8 mouse cellular contexts compared by ENCODE assay signal in the genomic region with DNA sequence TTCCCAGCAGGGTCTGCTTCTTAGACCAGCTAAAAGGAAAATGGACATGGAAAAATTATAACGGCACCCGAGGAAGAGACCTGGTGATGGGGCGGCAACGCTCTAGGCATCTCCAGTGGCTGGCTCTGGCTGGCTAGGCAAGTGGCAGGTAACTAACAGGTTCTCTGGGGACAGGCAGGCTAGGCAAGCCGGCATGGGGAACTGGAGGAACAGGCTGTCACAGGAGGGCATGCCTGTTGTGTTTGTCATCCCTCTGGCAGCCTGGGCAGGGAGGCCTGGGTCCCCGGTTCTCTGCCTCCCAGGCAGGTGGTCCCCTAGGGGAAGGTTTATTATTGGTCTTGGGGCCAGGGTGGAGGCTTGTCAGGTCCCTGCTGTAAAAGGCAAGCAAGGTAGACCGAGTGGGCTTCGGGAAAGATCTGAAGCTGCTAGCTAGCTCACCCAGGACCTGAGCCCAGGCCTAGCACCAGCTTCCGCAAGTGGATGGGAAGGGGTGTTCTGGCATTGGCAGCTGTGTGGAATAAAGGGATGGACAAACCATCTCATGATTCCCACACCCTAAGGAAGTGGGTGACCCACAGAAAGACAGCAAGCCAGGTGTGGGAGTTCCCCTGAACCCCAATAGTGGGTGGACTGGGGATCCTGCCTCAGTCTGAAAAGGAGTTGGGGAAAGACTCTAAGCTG. TPM values are rescaled to one million over a fixed set of nuclear protein-coding genes. Genes with fewer than 3 reads are reported as not detected.
A peak's percentile ranks its signal among the peaks of the same experiment; 100 is the strongest.
DNase-seq lines count a peak whose midpoint lies in the region; ATAC-seq lines count a peak whose summit lies in the region.

No protein-coding gene starts in this region.

- H3K4me1 ChIP-seq in liver, embryonic 15.5 days (replicated peaks): peaks cover 94% of the 10 kb centered on the region

- 62% methylated on average over 9 of the region's 9 CpGs for WGBS in liver, embryonic 15.5 days (ENCODE audit: insufficient replicate concordance)

- H3K9ac ChIP-seq in liver, embryonic 15.5 days: peak overlapping the region; percentile 85

- peak; percentile 31 for DNase-seq in cerebellum, adult 8-10 months
- DNase-seq in cerebellum, adult 11 months: no peak
- peak; percentile 77 for DNase-seq in urinary bladder, postnatal 14 days (ENCODE audit: low spot score)
- DNase-seq in urinary bladder, postnatal 4 days (ENCODE audit: low spot score in 2 of 2): no peak
- no peak for DNase-seq in frontal cortex, postnatal 36 days (ENCODE audit: low spot score in 2 of 2)
- DNase-seq in layer of hippocampus, adult 11-12 months (ENCODE audit: low spot score): no peak
- no peak for DNase-seq in kidney, adult 18-20 months

- ATAC-seq in liver, embryonic 15.5 days (ENCODE audit: insufficient read depth): no peak

- peak overlapping the region; percentile 98 for H3K4me2 ChIP-seq in liver, embryonic 15.5 days

- H3K9me3 ChIP-seq in liver, embryonic 15.5 days (replicated peaks): no peaks in the 10 kb centered on the region

- H3K36me3 ChIP-seq in liver, embryonic 15.5 days (replicated peaks): no peaks in the 10 kb centered on the region

- peak overlapping the region; percentile 81 for H3K4me3 ChIP-seq in liver, embryonic 15.5 days (replicated peaks)

- H3K27me3 ChIP-seq in liver, embryonic 15.5 days: peaks cover 34% of the 10 kb centered on the region

- peak overlapping the region; percentile 90 for H3K27ac ChIP-seq in liver, embryonic 15.5 days (replicated peaks)

RNA-seq across cellular contexts. Expression of a gene that starts 2.8 kb away (rescaled TPM):
- polyA plus RNA-seq in liver, embryonic 15.5 days (2015; fragmentation: Nextera tagmentation; extraction: Ambion mirVana): 4.7 and 4.9 TPM in 2 replicates

RNA-seq across cellular contexts. Expression of a gene that starts 34.4 kb away (rescaled TPM):
- not detected in 2 replicates for polyA plus RNA-seq in liver, embryonic 15.5 days (2015; fragmentation: Nextera tagmentation; extraction: Ambion mirVana)

Comparison
In these comparisons a context has a peak if more than half of its experiments do, and no peak if none do; other contexts are left out.
1. DNase-seq: peak in cerebellum, adult 8-10 months (single experiment) and urinary bladder, postnatal 14 days (single experiment); none in cerebellum, adult 11 months (single experiment), urinary bladder, postnatal 4 days (0 of 2), frontal cortex, postnatal 36 days (0 of 2), layer of hippocampus, adult 11-12 months (single experiment) and kidney, adult 18-20 months (single experiment).